Mouse (Mus musculus) forebrain, embryonic 12.5 days (tissue): ENCODE results near the gene 1110008P14Rik. TPM values are rescaled to one million over a fixed set of nuclear protein-coding genes. Genes with fewer than 3 reads are reported as not detected.

Source experiments
- ATAC-seq: fragments of 200-750 bp; cut with Nextera tagmentation; 2 replicates; pipeline ENCODE4 v1.8.0; 2017; ENCODE audit warnings: moderate TSS enrichment; ENCODE audit not compliant: low FRiP score
- H3K27ac ChIP-seq: fragments of 300-500 bp; sonication (generic); 2 replicates; pipeline ENCODE4 v1.5.1; 2016; ENCODE audit warnings: mild to moderate bottlenecking
- H3K27me3 ChIP-seq: fragments of 300-500 bp; sonication (generic); 2 replicates; pipeline ENCODE4 v1.6.1; 2016; ENCODE audit warnings: mild to moderate bottlenecking
- H3K36me3 ChIP-seq: fragments of 300-500 bp; sonication (generic); replicated peaks from 2 replicates; pipeline ENCODE4 v1.6.1; 2016; ENCODE audit warnings: mild to moderate bottlenecking
- H3K4me1 ChIP-seq: fragments of 300-500 bp; sonication (generic); 2 replicates; pipeline ENCODE4 v1.6.1; 2016
- H3K4me2 ChIP-seq: fragments of 300-500 bp; sonication (generic); 2 replicates; pipeline ENCODE4 v1.6.1; 2016; ENCODE audit warnings: mild to moderate bottlenecking, moderate library complexity
- H3K4me3 ChIP-seq: fragments of 300-500 bp; sonication (generic); replicated peaks from 2 replicates; pipeline ENCODE4 v1.5.1; 2016; ENCODE audit warnings: mild to moderate bottlenecking
- H3K9ac ChIP-seq: fragments of 300-500 bp; sonication (generic); 2 replicates; pipeline ENCODE4 v1.6.1; 2016; ENCODE audit warnings: mild to moderate bottlenecking
- H3K9me3 ChIP-seq: fragments of 300-500 bp; sonication (generic); 2 replicates; pipeline ENCODE4 v1.6.1; 2016
- WGBS: fragments of 180-500 bp; shearing (Covaris S2); methylation state at CpG from one replicate; pipeline ENCODE4 v1.1.7; 2016; 5-methylcytosine and 5-hydroxymethylcytosine counted together
- polyA plus RNA-seq: library from polyadenylated mRNA; unstranded; fragments of >200 nt; fragmentation: Nextera tagmentation; extraction: Ambion mirVana; gene quantifications from 2 replicates; pipeline ENCODE4 v1.2.1, GENCODE M21; 2016

The 1110008P14Rik gene
- polyA plus RNA-seq, 1 experiment from 2014 or later = 51.0 TPM

DNA sequence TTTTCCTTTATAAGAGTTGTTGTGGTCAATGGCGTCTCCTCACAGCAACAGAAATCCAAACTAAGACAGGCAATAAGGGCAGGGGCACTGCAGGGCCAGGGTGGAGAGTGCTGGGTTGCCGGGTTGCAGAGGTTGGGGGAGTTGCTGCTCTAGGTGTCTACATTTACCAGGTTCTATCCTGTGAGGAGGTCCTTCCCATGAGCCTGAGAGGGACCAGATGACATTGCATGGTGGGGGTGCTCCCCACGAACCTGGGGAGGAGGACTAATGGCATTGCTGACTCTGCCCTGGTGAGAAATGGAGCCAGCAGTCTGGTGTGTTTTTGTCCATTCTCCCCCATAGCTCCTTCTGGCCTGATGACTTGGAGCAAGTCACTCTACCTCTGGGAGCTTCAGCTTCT is 24.0 kb downstream of the 1110008P14Rik start:
- 84% methylated on average over 3 of the region's 3 CpGs for WGBS
- ATAC-seq = no peak
- no peak overlapping the region for H3K4me3 ChIP-seq

DNA sequence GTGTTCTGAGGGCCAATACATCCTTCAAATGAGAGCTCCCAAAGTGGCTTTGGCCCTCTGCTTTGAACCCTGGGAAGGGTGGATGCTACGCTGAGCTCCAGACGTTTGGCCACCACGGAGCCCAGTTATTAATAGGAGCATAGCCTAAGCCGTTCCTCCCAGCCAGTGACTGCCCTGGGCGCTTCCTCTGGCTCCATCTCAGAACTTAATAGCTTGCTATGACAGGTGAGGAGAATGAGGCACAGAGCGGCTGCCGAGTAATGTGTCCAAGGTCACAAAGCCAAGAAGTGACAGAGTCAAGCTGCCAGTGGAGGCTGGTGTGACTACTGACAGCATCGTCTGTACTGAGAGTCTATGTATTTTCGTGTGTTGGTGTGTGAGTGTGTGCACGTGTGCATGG is 25.5 kb downstream of the 1110008P14Rik start:
- Histone ChIP-seq H3K9me3 (no peaks in the 10 kb centered on the region), H3K4me3 (no peak overlapping the region), H3K27ac (no peak overlapping the region), H3K4me1 (peaks cover 26% of the 10 kb centered on the region), H3K9ac (no peak overlapping the region), H3K36me3 (no peaks in the 10 kb centered on the region), H3K27me3 (peaks cover 26% of the 10 kb centered on the region), H3K4me2 (no peak overlapping the region)
- 82% methylated on average over 10 of the region's 10 CpGs for WGBS
- no peak for ATAC-seq

More for the DNA sequence above, 24.0 kb downstream of the 1110008P14Rik start:
- H3K27me3 ChIP-seq = peaks cover 20% of the 10 kb centered on the region
- no peak overlapping the region for H3K9ac ChIP-seq
- H3K4me2 ChIP-seq = no peak overlapping the region
- H3K27ac ChIP-seq = no peak overlapping the region
- H3K9me3 ChIP-seq = no peaks in the 10 kb centered on the region
- H3K36me3 ChIP-seq = no peaks in the 10 kb centered on the region
- H3K4me1 ChIP-seq = peaks cover 21% of the 10 kb centered on the region

DNA sequence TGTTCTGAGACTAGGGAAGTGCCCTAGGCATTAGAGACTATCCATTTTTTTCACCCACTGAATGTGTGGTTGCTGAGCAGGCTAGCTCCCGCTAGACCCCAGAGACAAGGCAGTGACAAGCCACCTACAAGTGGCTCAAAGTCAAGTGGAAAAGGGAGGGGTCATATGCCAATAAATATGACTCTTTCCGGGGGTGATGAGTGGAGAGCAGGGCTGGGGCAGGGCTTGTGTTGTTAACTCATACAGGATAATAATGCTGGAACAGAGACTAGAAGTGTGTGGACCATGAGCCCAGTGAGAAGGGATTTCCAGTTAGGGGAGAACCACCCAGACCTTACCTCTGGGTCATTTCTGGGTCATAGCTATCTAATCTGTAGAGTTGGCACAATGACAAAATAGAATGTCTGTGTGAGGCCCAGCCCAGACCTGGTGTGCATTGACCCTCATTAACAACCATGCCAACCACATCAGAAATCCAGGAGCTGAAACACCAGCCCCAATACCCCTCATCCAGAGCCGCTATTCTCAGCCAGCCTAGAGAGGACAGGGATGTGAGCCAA is 27.3 kb downstream of the 1110008P14Rik start:
- WGBS = 88% methylated on average over 3 of the region's 3 CpGs

DNA sequence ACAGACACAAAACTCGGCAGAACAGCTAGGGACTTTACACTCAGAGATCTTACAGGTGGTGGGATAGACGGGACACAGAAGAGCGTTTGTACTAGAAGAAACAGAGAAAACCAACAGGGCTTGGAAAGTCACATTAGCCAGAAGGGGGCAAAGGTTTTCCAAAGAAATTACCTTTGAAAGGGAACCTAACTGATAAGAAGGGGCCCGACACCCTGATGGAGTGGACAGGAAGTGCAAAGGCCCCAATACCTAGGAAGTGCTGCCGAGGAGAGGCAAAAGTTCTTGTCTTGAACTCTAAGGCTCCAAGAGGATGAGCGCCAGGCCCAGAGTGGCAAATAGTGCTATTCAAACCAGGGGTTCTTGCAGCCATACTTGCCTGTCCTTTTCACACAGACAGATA is 27.9 kb downstream of the 1110008P14Rik start:
- WGBS = 78% methylated on average over 6 of the region's 6 CpGs
- Histone ChIP-seq H3K9me3 (no peaks in the 10 kb centered on the region), H3K4me1 (peaks cover 26% of the 10 kb centered on the region), H3K36me3 (no peaks in the 10 kb centered on the region), H3K4me3 (no peak overlapping the region), H3K27me3 (peaks cover 33% of the 10 kb centered on the region), H3K27ac (no peak overlapping the region), H3K9ac (no peak overlapping the region), H3K4me2 (no peak overlapping the region)
- no peak for ATAC-seq

More for the DNA sequence above, 27.3 kb downstream of the 1110008P14Rik start:
- peaks cover 33% of the 10 kb centered on the region for H3K27me3 ChIP-seq
- H3K4me2 ChIP-seq = no peak overlapping the region
- H3K4me1 ChIP-seq = peaks cover 26% of the 10 kb centered on the region
- no peak overlapping the region for H3K4me3 ChIP-seq
- H3K9me3 ChIP-seq = no peaks in the 10 kb centered on the region
- no peaks in the 10 kb centered on the region for H3K36me3 ChIP-seq
- H3K27ac ChIP-seq = no peak overlapping the region
- H3K9ac ChIP-seq = no peak overlapping the region
- ATAC-seq = no peak

DNA sequence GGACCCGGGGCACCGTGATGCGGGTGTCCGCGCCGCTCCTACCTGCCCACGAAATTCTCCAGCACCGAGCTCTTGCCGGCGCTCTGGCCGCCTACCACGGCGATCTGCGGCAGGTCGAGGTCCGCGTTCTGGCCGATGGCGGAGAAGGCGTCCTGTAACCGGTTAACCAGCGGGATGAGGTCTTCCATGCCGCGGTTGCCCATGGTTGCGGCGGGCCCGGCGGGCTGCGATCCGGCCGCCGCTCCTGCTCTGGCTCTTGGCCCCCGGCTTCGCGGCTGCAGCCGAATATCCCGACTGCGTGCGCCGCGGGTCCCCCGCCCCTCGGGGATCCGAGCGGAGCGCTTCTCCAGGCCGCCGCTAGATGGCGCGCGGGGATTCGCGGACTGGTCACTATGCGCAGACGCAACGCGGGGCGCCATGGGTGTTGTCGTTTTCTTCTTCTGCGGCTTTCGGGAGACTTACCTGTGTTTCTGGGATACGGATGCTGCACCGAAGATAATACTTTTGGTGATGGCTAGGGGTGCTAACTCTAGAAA is 28.7 kb downstream of the 1110008P14Rik start, which contains the start of gene Dnm1:
TSS of gene Dnm1 (minus strand) at position 332 of the 536 bp plus-strand sequence.
- Histone ChIP-seq H3K36me3 (no peaks in the 10 kb centered on the region), H3K4me2 (peak within 1 kb of the TSS; percentile 96), H3K4me3 (peak within 1 kb of the TSS; percentile 59), H3K9ac (peak within 1 kb of the TSS; percentile 70), H3K4me1 (peaks cover 26% of the 10 kb centered on the region), H3K9me3 (no peaks in the 10 kb centered on the region), H3K27me3 (peaks cover 33% of the 10 kb centered on the region), H3K27ac (peak within 1 kb of the TSS; percentile 82)
- peak; percentile 66 for ATAC-seq
- under 1% methylated on average over 63 of the region's 63 CpGs for WGBS

DNA sequence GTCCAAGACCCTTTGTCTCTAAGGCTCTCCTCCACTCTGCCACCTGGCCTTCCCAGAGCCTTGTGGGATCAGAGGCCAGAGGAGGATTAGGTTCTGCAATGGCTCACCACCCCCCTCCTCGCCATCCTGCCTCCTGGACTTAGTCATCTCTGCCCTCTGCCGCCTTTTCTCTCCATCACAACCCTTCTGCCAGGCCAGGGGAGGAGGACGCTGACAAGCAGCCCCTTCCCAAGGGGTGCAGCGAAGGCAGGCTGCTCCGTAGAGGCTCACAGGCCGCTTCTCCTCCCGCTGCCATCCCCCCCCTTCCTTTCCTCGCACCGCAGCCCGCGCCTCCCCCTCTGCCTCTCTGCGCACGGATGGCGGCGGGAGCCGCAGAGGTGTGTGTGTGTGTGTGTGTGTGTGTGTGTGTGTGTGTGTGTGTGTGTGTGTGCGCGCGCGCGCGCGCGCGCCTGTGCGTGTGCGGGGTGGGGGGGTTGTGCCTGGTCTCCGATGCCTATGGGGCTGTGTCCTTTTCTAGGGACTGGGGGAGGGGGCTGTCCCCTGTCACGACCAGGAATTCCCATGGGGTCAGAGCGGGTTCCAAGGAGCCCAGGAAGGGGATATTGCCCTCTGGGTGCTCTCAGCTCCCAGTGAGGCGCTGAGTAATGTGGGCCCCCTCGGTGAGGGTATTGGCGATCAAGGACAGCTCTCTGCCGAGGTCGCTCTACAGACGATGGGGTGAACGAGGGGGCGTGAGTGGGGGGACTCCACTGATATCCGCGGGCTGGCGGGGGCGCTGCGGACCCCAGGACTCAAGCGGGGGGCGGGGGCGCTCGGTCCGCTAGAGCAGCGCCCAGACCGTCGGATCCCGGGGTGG is 29.4 kb downstream of the 1110008P14Rik start, which contains the start of gene Ciz1:
TSS of gene Ciz1 (plus strand) at position 177 of the 856 bp plus-strand sequence.
- H3K4me1 ChIP-seq = peaks cover 26% of the 10 kb centered on the region

DNA sequence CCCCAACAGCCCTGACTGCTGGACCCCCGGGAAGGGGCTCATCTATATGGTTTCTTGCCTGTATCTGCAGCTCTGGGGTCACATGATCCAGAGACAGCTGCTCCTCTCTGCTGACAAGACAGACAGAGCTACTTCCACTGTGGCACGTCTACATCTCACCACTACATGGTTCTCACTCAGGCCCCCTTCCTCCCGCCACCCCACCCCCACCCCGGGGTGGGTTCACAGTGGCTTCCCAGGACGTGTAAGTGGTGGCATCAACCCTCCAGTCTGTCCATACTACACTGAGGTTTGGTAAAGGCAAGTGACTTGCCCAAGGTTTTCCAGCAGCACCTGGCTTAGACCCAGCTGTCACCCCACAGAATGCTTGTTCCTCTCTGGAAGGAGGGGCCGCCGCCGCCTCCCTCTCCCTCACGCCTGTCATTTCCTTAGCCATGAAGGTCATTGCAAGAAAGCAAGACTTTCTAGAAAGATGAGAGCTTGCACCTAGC is 30.2 kb downstream of the 1110008P14Rik start:
- no peak for ATAC-seq
- 51% methylated on average over 9 of the region's 9 CpGs for WGBS
- H3K9ac ChIP-seq = peak overlapping the region; percentile 70
- H3K4me2 ChIP-seq = peak overlapping the region; percentile 96
- peaks cover 26% of the 10 kb centered on the region for H3K4me1 ChIP-seq
- no peaks in the 10 kb centered on the region for H3K9me3 ChIP-seq
- H3K27ac ChIP-seq = peak overlapping the region; percentile 82
- peak overlapping the region; percentile 59 for H3K4me3 ChIP-seq
- H3K36me3 ChIP-seq = no peaks in the 10 kb centered on the region
- peaks cover 33% of the 10 kb centered on the region for H3K27me3 ChIP-seq

More for the DNA sequence above, 29.4 kb downstream of the 1110008P14Rik start, which contains the start of gene Ciz1:
- Histone ChIP-seq H3K9me3 (no peaks in the 10 kb centered on the region), H3K27ac (peak within 1 kb of the TSS; percentile 82), H3K9ac (peak within 1 kb of the TSS; percentile 70), H3K36me3 (no peaks in the 10 kb centered on the region), H3K4me2 (peak within 1 kb of the TSS; percentile 96), H3K4me3 (peak within 1 kb of the TSS; percentile 59), H3K27me3 (peaks cover 33% of the 10 kb centered on the region)
- peak; percentile 75 for ATAC-seq
- under 1% methylated on average over 32 of the region's 52 CpGs for WGBS

DNA sequence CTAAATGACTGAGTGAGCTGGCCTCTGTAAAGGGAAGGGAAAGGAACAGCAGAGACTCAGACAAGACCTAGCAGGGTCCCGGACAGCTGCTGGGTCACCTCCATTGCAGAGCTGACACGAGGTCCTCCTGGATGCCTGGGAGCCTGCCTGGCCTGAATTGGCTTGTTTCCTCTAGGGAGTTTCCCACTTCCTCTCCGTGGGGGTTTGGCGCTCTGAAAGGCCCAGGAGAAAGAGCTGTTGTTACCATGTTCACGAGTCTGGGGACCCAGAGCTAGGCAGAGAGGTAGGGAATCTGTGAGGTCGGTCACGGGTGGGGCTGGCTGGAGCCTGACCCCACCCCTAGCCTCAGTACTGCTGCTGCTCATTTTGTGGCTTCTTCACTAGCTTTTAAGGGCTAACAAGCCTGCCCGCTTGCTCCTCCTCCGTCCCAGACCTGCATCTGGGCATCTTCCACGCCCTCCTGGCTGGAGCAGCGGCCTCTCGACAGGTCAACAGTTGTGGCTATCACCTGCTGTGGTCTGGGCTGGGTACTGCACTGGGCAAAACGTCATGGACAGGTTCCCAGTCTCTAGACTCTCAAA is 31.2 kb downstream of the 1110008P14Rik start:
- 55% methylated on average over 13 of the region's 13 CpGs for whole genome bisulfite sequencing
- no peak for ATAC-seq
- peaks cover 26% of the 10 kb centered on the region for H3K4me1 ChIP-seq
- no peak overlapping the region for H3K27ac ChIP-seq
- peaks cover 28% of the 10 kb centered on the region for H3K27me3 ChIP-seq
- H3K4me2 ChIP-seq = 0 out of 2 replicates have a peak overlapping the region, but pooled peaks have one; percentile 96
- no peak overlapping the region for H3K4me3 ChIP-seq
- no peak overlapping the region for H3K9ac ChIP-seq
- H3K36me3 ChIP-seq = no peaks in the 10 kb centered on the region
- no peaks in the 10 kb centered on the region for H3K9me3 ChIP-seq

DNA sequence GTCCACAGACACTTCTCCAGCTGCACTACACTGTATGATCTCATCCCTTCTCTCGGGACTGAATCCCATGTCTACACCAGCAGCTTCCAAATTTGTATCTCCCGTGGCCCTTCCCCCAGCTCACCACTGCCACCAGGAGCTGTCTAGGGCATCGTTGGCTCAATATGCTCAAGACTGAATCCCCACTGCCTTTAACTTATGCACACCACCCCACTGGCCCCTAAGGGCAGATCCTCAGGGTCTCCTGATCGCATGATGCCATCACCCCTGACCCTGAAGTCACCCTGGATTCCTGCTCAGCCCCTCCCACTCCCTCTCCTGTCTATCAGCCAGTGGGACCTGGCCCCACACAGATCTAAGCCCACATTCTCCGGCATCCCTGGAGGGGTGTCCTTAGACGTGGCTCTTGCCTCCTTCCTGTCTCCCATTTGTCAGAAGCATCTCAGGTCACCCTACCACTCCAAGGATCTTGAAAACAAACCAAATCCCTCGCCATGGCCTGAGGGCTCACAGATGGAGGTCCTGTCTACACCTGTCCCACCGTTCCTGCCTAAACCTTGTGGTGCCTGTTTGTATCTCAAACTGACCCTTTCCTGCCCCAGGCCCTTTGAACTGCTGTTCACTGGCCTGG is 32.0 kb downstream of the 1110008P14Rik start:
- Histone ChIP-seq H3K9me3 (no peaks in the 10 kb centered on the region), H3K27ac (0 out of 2 replicates have a peak overlapping the region, but pooled peaks have one; percentile 19), H3K4me3 (no peak overlapping the region), H3K9ac (no peak overlapping the region), H3K27me3 (peaks cover 28% of the 10 kb centered on the region), H3K36me3 (no peaks in the 10 kb centered on the region), H3K4me1 (peaks cover 26% of the 10 kb centered on the region), H3K4me2 (no peak overlapping the region)
- 75% methylated on average over 8 of the region's 8 CpGs for WGBS
- no peak for ATAC-seq

DNA sequence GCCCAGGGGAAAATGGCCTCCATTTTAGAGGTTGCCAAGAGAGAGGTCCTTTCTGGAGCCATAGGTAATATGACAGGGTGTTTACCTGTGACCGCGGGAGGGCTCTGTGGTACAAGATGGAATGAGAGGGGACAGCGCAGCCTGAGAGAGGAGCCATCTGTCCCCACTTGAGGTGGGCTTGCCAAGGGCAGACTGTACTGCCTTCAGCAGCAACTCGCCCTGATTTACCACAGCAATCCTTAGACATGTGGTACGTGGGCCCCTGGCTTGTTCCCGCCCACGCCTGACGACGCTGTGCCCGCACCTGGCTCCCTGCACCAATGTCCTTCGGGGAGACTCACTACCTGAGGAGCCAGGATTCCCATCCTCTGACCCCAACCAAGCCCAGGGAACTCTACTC is 33.4 kb downstream of the 1110008P14Rik start:
- Histone ChIP-seq H3K36me3 (no peaks in the 10 kb centered on the region), H3K9ac (no peak overlapping the region), H3K9me3 (no peaks in the 10 kb centered on the region), H3K27ac (no peak overlapping the region), H3K4me1 (peaks cover 26% of the 10 kb centered on the region), H3K27me3 (peaks cover 28% of the 10 kb centered on the region), H3K4me2 (no peak overlapping the region), H3K4me3 (no peak overlapping the region)
- no peak for ATAC-seq
- WGBS = 87% methylated on average over 11 of the region's 11 CpGs

DNA sequence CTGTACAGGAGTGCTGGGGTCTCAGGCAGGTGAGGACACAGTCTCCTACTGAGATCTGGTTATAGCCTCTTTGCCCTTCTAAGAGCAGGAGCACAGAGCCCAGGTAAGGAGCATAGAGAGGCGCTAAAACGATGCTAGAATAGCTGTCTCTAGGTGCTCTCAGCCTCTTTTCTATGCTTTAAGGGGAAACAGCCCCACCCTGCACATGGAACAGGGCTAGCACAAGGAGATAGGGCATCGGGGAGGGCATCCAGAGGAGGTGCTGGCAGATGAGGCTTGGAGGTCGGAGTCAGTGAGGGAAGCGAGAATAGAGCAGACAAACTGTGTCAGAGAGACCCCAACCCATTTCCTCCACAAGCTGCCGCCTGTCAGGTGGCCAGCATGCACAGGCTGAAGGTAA is 34.7 kb downstream of the 1110008P14Rik start:
- no peak overlapping the region for H3K27ac ChIP-seq
- no peak for ATAC-seq
- no peak overlapping the region for H3K9ac ChIP-seq
- no peaks in the 10 kb centered on the region for H3K36me3 ChIP-seq
- 75% methylated on average over 6 of the region's 6 CpGs for WGBS
- H3K9me3 ChIP-seq = no peaks in the 10 kb centered on the region
- H3K4me2 ChIP-seq = no peak overlapping the region
- H3K4me1 ChIP-seq = peaks cover 23% of the 10 kb centered on the region
- H3K4me3 ChIP-seq = no peak overlapping the region
- peaks cover 21% of the 10 kb centered on the region for H3K27me3 ChIP-seq
